In the genomic region with DNA sequence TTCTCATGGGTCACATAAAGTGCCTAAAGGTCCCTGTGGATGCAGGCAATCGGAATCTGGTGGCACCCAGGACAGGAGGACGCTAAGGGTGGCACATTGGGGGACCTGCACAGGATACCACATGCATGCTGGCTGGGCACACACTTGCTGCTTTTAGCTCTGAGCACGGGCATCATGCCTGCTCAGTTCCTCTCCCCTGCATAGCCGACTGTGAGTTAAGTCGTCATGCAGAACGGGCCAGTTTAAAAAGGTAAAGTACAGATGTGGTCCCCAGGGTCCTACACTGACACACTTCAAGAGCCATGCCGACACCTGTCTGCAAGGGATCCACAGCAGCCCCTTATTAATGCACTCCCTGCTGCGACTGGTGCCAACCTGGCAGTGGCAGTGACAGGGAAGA, we compare ENCODE assay signal across 33 mouse cellular contexts. TPM values are rescaled to one million over a fixed set of nuclear protein-coding genes. Genes with fewer than 3 reads are reported as not detected.
DNase-seq lines count a peak whose midpoint lies in the region; ATAC-seq and TF ChIP-seq lines count a peak whose summit lies in the region.
"Had no signal": no experiment of that assay in that cellular context is flagged by ENCODE, and none has a peak within 500 bp of the region (broad histone marks: within the 10 kb centered on the region; RNA-seq: fewer than 3 reads in every experiment).

No protein-coding gene starts in this region.

- no peak for TF ChIP-seq CTCF in layer of hippocampus, adult 2 months (conservative IDR thresholded peaks at IDR 0.05)
- TF ChIP-seq CTCF in bone marrow, adult 2 months (IDR thresholded peaks at IDR 0.05; ENCODE audit: control insufficient read depth, insufficient read depth, low read length), result no peak

- 0 out of 2 replicates have a peak, but pooled peaks have one; percentile 19 for ATAC-seq in monocyte, adult 5-6 weeks (replicated peaks; ENCODE audit: insufficient number of reproducible peaks, low FRiP score, low TSS enrichment, poor library complexity, severe bottlenecking)
- ATAC-seq: forebrain, embryonic 15.5 days; intestine, postnatal 0 days had no signal

- DNase-seq in layer of hippocampus, adult 2 months (ENCODE audit: low spot score in 2 of 2), result no peak
- no peak for DNase-seq in layer of hippocampus, adult 18-20 months (ENCODE audit: low spot score in 2 of 2)
- DNase-seq in spleen, adult 18-20 months, result peak; percentile 48 to 49
- no peak for DNase-seq in spleen, postnatal 10 days (ENCODE audit: low spot score in 2 of 2)
- DNase-seq in gastrocnemius, postnatal 25 days, result no peak
- DNase-seq in adipocyte (ENCODE audit: low spot score), result no peak
- DNase-seq: adrenal gland, adult 8-10 months; cerebellum, adult 11 months; cerebellum, adult 9-10 months; cerebellum, postnatal 36 days; embryo, embryonic 11 days; gastrocnemius, adult 2 months; heart, postnatal 10 days; kidney, postnatal 25 days; left cerebral cortex, postnatal 4 days; lung, postnatal 4 days; retina, postnatal 1 day; right cerebral cortex, postnatal 14 days; thymus, adult 18-20 months; thymus, postnatal 25 days had no signal

- 43% methylated on average over 8 of the region's 8 CpGs for WGBS in bone marrow, adult 2 months

- peak overlapping the region; percentile 12; the same call in 1 of the 2 replicates for H3K27ac ChIP-seq in layer of hippocampus, adult 2 months
- peak overlapping the region; percentile 5; the same call in 1 of the 2 replicates for H3K27ac ChIP-seq in bone marrow, adult 2 months (ENCODE audit: control insufficient read depth, insufficient read depth, low read depth, low read length, poor library complexity)
- H3K27ac ChIP-seq: embryonic facial prominence, embryonic 12.5 days; forebrain, embryonic 10.5 days; forebrain, embryonic 15.5 days; gastrocnemius, adult 2 months; heart, embryonic 13.5 days; hindbrain, embryonic 14.5 days; kidney, embryonic 15.5 days; liver, embryonic 15.5 days; midbrain, embryonic 10.5 days; neural tube, embryonic 13.5 days; stomach, postnatal 0 days had no signal

- H3K4me1 ChIP-seq in bone marrow, adult 2 months (ENCODE audit: control insufficient read depth, insufficient read depth, low read length), result peaks cover 23% of the 10 kb centered on the region
- H3K4me1 ChIP-seq: embryonic facial prominence, embryonic 12.5 days; forebrain, embryonic 10.5 days; forebrain, embryonic 15.5 days; heart, embryonic 13.5 days; kidney, embryonic 15.5 days; midbrain, embryonic 10.5 days; neural tube, embryonic 13.5 days had no signal

- H3K4me3 ChIP-seq in layer of hippocampus, adult 2 months, result no peak overlapping the region
- no peak overlapping the region for H3K4me3 ChIP-seq in bone marrow, adult 2 months (replicated peaks; ENCODE audit: control insufficient read depth, low read depth, low read length)
- H3K4me3 ChIP-seq: embryonic facial prominence, embryonic 12.5 days; forebrain, embryonic 10.5 days; forebrain, embryonic 15.5 days; gastrocnemius, adult 2 months; heart, embryonic 13.5 days; kidney, embryonic 15.5 days; liver, embryonic 15.5 days; midbrain, embryonic 10.5 days; neural tube, embryonic 13.5 days had no signal

- TF ChIP-seq POLR2A in bone marrow, adult 2 months (IDR thresholded peaks at IDR 0.05; ENCODE audit: borderline replicate concordance, control insufficient read depth, low read depth, low read length), result no peak

RNA-seq across cellular contexts. Expression of gene Bid, which starts 37.6 kb away (rescaled TPM):
- 10 to 100 TPM; 15.3 to 15.5 TPM for total RNA-seq in layer of hippocampus, adult 2 months (2021)
- 10 to 100 TPM; 12.9 to 13.8 TPM for total RNA-seq in layer of hippocampus, adult 18-20 months (2021)
- 11.4 and 20.4 TPM in 2 replicates for polyA plus RNA-seq in bone marrow, adult 2 months (2011; ENCODE audit: insufficient read depth, insufficient read length, low replicate concordance, missing spikeins)
- 19.8 to 42.0 TPM (median 21.4 TPM) in 3 replicates for total RNA-seq in monocyte, adult 5-6 weeks (2017)
- total RNA-seq in gastrocnemius, postnatal 25 days (2021), result under 1 TPM; 0.48 to 0.87 TPM

Comparison
In these comparisons a context has a peak if more than half of its experiments do, and no peak if none do; other contexts are left out.
1. DNase-seq: peak in spleen, adult 18-20 months (2 of 2); none in layer of hippocampus, adult 2 months (0 of 2), layer of hippocampus, adult 18-20 months (0 of 2), spleen, postnatal 10 days (0 of 2), gastrocnemius, postnatal 25 days (single experiment) and adipocyte (single experiment).
2. RNA of gene Bid, which starts 37.6 kb away (total RNA-seq): 19.8 to 42.0 TPM in monocyte, adult 5-6 weeks, 15.3 to 15.5 TPM in layer of hippocampus, adult 2 months and 12.9 to 13.8 TPM in layer of hippocampus, adult 18-20 months; 0.48 to 0.87 TPM in gastrocnemius, postnatal 25 days; every median in the first group is over 4 times any median in the second.